Mouse (Mus musculus): ENCODE measurements around the gene Tktl1.
"Not testable (repeated sequence)": the region's sequence is repeated elsewhere in the genome, so short reads cannot be mapped to it uniquely, and the experiment has no call there.

Tktl1 gene

DNA sequence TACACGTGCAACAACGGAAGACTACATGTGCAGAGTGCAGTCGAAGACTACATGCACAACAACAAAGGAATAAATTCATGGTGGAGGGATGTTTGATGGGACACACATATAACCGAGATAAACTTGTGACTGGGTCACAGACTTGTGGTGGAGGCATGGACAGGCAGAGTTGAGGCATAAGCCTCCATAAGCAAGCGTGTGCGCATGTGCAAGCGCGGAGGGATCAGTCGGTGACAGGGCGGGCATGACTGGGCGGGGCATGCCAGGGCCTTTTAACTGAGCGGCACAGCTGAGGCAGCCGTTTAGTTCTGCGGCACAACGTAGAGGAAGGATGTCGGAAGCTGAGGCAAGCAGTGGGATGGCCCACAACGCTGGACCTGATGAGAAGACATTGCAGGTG is at the start of gene Tktl1:
Tktl1 (plus strand) TSS at position 301 of the 400 bp plus-strand sequence.
- no peak for DNase-seq (ENCODE audit: low spot score in 2 of 2)

DNA sequence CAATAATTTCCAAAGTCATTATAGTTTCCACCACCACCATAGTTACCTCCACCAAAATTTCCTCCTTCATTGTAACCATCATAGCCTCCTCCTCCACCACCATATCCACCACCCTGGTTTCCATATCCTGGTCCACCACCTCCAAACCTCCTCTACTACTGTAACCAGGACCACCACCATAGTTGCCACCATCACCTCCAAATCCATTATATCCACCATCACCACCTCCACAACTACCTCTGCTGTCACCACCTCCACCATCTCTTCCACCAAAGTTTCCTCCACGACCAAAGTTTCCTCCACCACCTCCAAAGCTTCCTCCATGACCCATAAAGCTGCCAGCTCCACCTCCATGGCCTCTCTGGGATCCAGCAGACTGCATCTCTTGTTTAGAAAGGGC is 41.8 kb upstream of the Tktl1 start, which contains the start of gene Mecp2:
Mecp2 (minus strand) TSS at position 101 of the 400 bp plus-strand sequence.
- DNase-seq (ENCODE audit: low spot score in 2 of 2) = not testable (repeated sequence)

DNA sequence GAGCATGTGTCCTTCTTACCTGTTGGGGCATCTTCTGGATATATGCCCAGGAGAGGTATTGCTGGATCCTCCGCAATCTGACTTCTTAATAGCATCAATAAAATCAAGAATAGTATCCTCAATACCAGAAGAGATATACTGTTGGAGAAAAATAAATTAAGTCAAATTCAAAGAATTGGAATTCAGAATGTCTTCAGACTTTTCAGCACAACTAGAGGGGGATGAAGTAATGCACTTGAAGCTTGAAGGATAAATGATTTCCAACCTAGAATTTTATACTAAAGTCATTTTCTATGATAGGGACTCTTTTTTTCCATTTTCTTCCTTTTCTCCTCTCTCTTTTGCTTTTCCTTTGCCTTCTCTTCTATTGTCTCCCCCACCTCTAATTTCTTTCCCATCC is 9.3 kb upstream of the Tktl1 start, which contains the start of gene Tex28:
Tex28 (minus strand) TSS at position 101 of the 400 bp plus-strand sequence.
- no peak for DNase-seq (ENCODE audit: low spot score in 2 of 2)

DNA sequence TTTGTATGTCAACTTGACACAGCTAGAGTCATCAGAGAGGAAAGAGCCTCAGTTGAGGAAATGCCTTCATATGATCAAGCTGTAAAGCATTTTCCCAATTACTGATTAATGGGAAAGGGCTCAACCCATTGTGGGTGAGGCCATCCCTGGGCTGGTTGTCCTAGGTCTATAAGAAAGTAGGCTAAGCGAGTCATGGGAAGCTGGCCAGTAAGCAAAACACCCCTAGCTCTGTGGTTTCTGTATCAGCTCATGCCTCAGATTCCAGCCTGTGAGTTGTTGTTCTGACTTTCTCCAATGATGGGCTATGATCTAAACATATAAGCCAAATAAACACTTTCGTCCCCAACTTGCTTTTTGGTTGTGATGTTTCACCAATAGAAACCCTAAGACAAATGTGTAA is 26.5 kb downstream of the Tktl1 start:
- no peak for DNase-seq (ENCODE audit: low spot score in 2 of 2)

- no peak for DNase-seq (ENCODE audit: low spot score in 2 of 2)
Measured at GRCm38 (mm10) chrX:74218496-74218895, 41.4 kb downstream of the Tktl1 start.

- no peak for DNase-seq (ENCODE audit: low spot score in 2 of 2)
Measured at GRCm38 (mm10) chrX:74219449-74219848, 42.4 kb downstream of the Tktl1 start.

- not testable (repeated sequence) for DNase-seq (ENCODE audit: low spot score in 2 of 2)
Measured at GRCm38 (mm10) chrX:74220099-74220498, 43.0 kb downstream of the Tktl1 start.

DNA sequence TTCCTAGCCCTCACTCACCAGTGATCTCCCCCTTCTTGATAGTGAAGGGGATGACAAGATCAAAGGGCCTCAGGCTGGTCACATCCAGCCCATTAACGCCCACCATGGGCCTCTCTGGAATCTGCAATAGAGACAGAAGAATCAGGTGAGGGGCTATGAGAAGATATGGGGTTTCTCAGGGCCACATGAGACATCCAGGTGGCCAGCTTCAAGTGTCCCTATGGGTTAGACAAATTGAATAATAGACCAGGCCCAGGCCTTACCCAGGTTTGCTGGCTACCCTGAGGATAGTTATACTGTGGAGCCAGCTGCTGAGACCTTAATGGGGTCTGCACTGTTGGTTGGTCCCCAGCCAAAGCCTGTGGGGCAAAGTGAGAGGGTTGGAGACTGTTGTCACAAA is 53.0 kb downstream of the Tktl1 start:
- no peak for DNase-seq (ENCODE audit: low spot score in 2 of 2)

GRCm38 (mm10) chrX:74233196-74233595 is 56.1 kb downstream of the Tktl1 start:
- no peak for DNase-seq (ENCODE audit: low spot score in 2 of 2)

DNA sequence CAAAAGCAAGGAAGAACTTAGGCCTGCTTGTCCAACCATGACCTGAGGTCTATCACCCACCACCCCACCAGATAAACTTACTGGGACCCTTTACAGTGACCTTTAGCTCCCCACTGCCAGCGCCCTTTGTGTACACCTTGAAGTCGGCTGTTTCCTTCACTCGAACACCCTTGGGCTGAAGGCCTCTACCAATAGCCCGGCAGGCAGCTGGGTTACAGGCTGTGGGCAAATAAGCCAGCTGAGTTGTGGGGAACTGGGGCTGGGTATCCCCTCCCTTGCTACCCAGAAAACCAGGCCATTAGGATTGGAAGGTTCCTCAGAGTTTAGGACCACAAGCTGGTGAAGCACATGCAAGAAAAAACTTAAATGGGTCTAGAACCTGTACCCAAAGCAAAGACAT is 63.3 kb downstream of the Tktl1 start:
- DNase-seq (ENCODE audit: low spot score in 2 of 2) = no peak

DNA sequence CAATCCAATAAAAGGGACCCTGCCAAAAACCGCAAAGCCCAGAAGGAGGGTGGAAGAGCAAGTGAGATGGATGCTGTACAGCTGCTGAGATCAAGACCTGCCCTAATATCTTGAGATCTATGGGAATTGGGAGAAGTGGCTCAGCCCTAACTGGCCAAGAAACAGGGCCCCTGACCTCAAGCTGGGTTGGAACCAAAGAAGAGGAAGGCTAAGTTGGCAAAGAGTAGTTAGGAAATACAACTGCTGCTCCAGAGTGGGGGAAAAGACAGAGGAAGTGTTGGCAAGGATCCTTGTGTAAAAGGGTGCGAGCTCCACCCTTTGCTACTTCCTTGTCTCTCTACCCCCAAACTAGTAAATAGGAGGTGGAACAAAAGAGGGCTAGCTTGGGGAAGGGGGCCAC is 66.3 kb downstream of the Tktl1 start:
- no peak for DNase-seq (ENCODE audit: low spot score in 2 of 2)

- DNase-seq (ENCODE audit: low spot score in 2 of 2) = peak; percentile 73 to 80
Measured at GRCm38 (mm10) chrX:74243807-74244206, 66.7 kb downstream of the Tktl1 start.

GRCm38 (mm10) chrX:74244614-74245083 is 67.6 kb downstream of the Tktl1 start:
- DNase-seq (ENCODE audit: low spot score in 2 of 2) = peak; percentile 55 to 57

DNA sequence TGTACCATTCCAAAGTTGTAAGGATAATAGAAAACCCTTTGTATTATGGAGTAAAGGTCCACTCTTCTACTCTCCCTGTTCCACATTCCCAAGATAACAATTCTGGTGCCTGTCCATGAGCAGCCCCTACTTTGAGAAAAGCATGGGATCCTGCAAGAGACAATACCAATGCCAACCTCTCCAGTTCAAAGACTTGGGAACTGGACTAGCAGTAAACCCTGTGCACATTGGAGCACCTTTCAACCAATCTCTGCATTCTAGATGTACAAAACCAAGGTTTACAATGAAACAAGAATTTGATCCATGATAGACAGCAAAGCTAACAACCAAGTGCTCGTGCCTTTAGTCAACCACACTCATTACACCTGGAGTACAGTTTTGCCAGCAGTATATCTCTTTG is 68.0 kb downstream of the Tktl1 start:
- DNase-seq (ENCODE audit: low spot score in 2 of 2) = no peak

DNA sequence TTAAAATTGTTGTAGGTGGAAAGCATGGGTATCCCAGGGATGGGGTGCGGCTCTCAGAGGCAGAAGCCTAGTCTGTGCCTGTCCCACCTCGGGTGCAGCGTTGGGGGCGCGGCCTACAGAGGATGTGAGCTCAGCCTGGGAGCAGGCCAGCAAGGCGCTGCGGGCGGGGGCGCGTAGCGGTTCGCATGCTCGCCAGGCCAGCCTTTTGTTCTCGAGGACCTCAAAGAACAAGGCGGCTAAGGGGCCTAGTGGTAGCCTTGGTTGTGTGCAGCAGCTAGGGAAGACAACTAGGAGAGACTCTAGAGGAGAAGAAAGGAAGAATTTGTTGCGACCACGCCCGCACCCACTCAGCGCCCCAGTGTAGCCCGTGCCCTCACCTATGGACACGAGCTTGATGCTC is 68.6 kb downstream of the Tktl1 start:
- peak; percentile 56 to 64 for DNase-seq (ENCODE audit: low spot score in 2 of 2)

- DNase-seq (ENCODE audit: low spot score in 2 of 2) = peak; percentile 81 to 83
Measured at GRCm38 (mm10) chrX:74246213-74246681, 69.2 kb downstream of the Tktl1 start.

GRCm38 (mm10) chrX:74246693-74247092 is 69.6 kb downstream of the Tktl1 start:
- no peak for DNase-seq (ENCODE audit: low spot score in 2 of 2)

DNA sequence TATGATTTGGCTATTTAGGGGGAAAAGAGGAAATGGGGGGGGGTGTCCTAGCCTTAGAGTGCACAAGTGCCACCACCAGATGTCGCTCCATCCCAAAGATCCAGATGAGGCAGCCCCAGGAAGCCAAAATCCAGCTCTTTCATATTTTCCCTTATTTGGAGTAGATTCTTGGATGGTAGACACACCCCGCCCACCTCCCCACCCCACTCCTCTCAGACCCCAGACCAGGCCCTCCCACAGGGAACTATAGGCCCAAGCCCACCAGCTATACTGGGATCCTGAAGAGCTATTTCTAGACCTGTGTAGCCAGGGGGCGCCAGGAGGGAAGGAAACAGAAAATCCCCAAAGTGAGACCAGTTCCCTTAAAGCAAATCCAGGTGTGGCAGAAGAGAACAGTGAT is 71.6 kb downstream of the Tktl1 start:
- DNase-seq (ENCODE audit: low spot score in 2 of 2) = peak; percentile 32 to 54

GRCm38 (mm10) chrX:74249615-74250014 is 72.6 kb downstream of the Tktl1 start, which contains the start of gene Flna:
Flna (minus strand) TSS chrX:74249820.
- peak; percentile 33 to 55 for DNase-seq (ENCODE audit: low spot score in 2 of 2)

DNA sequence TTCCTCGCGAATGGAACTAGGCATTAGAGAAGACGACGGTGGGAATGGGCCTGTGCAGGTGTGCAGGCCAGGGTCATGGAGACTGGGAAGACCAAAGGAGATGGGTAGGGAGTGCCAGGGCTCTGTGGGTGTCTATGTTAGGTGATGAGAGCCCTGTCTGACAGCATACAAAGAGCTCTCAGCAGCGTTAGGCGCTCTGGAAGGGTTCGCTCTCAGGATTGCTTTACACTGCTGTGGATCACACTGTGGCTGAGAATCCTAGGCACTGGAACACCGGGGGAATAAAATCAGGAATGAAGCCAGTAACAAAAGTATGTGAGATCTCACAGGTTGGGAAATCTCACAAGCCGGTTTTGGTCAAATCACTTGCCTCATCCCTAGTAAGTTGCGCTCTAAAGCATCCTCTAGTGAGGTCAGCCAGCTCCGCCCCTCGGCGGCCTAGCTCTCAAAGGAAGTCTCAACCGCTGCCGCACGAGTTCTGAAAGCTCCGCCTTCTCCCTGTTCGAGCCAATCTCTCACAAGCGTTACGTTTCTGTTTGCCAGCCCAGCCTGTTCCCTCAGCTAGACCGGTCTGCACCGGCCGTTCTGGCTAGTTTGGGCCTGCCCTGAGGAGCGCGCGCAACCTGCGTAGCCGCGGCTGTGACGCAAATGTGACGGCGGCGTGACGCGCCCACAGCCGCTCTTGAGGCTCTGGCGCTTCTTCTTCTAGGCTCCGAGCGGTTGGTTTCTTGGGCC is 77.3 kb downstream of the Tktl1 start, which contains the start of gene Emd:
Emd (plus strand) TSS at position 535 of the 735 bp plus-strand sequence.
- DNase-seq (ENCODE audit: low spot score in 2 of 2) = peak; percentile 61 to 77

DNA sequence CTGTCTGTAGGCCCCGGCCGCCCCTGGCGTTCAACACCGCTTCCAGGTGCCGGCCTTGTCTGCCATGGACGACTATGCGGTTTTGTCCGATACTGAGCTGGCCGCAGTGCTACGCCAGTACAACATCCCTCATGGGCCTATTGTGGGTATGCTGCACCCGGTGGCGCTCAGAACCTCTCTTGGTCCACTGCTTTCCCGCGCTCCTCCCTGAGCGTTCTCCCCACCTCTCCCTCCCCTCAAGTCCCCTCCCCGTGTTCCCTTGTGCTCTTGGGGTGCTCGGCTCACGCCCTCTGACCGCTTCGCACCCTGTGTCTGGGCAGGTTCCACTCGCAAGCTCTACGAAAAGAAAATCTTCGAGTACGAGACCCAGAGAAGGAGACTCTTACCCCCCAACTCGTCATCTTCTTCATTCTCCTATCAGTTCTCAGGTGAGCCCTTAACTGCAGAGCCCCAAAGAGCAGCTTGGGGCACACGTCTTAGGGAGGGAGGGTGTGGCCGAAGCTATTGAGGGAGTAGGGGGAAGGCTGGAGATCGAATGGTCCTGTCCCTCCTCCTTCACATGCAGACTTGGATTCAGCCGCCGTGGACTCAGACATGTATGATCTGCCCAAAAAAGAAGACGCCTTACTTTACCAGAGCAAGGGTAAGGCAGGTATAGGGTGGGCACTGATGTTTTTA is 78.0 kb downstream of the Tktl1 start:
- DNase-seq (ENCODE audit: low spot score in 2 of 2) = no peak

- DNase-seq (ENCODE audit: low spot score in 2 of 2) = no peak
Measured at GRCm38 (mm10) chrX:74257746-74258145, 80.7 kb downstream of the Tktl1 start.

Data from thymus, postnatal 10 days (tissue).